Mouse (Mus musculus) Patski (cell line): ENCODE results near the gene Gadd45gip1. TPM values are rescaled to one million over a fixed set of nuclear protein-coding genes. Genes with fewer than 3 reads are reported as not detected.

Experiments
- ATAC-seq: fragments of 100-300 bp; one replicate; pipeline ENCODE4 v1.8.0; 2021
- CTCF ChIA-PET: fragments of 350-600 bp; sonication (Branson Sonifier 250); formaldehyde crosslinking; loops from one replicate; lab custom pipeline; 2022; ENCODE audit warnings: inconsistent platforms; lab: Charles Lee
- POLR2A ChIA-PET: fragments of 350-600 bp; sonication (Branson Sonifier 250); formaldehyde crosslinking; loops from one replicate; lab custom pipeline; 2022; ENCODE audit warnings: antibody characterized with exemption, inconsistent platforms; lab: Charles Lee
- DNase-seq: peaks from one replicate; pipeline ENCODE4 v3.0.0-alpha.2; 2011; ENCODE audit warnings: low read depth, low spot score
- H3K27me3 ChIP-seq: fragments of 371-371 bp; one replicate; pipeline ENCODE4 v1.5.1; 2021
- CTCF ChIP-seq: fragments of 100-300 bp; IDR thresholded peaks from one replicate; pipeline ENCODE4 v1.5.1; 2021
- in situ Hi-C: fragments of 300-500 bp; cut with MboI; formaldehyde crosslinking; loops from 3 replicates; pipeline ENCODE4 v1.11.1; 2018; ENCODE audit warnings: low pct_unique_long_range_greater_than_20kb, mixed read lengths
- polyA plus RNA-seq: library from polyadenylated mRNA; unstranded; gene quantifications from one replicate; pipeline ENCODE4 v1.2.3, GENCODE M21; 2021

Gadd45gip1 gene
- polyA plus RNA-seq, 1 experiment from 2014 or later = 31.8 TPM

DNA sequence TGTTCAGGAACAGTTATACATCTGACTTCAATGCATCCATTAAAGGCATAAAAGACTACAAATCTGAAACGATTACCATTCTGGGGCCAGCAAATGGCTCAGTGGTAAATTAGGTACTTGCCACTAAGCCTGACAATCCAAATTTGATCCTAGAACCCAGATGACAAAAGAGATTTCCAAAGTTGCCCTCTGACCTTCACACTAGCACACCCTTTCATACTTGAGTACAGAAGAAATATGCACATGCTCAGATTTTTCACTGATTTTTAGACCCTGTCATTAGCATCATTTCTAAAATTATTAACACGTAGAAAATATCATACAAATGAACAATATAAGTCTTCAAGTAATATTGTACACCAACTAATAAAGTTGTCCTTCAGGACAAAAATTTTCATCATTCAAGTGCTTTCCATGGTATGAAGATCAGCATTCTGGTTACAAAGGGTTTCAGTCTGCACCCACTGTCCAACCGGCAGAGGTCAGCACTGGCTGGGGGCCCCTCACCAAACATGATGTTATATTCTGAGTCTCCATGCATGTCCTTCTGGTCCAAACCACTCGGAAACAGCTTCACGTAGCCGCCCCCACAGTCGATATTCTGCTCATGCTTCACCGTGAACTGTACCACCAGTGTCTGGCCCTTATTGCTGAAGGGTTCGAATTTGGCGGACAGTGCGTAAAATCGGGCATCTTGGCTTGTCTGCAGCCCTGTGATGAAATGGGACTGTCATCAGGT is 14.2 kb downstream of the Gadd45gip1 start:
- POLR2A ChIA-PET = interaction anchor here (0.6 to 3.1 kb wide), 9 partner anchors 8 to 829 kb away, joined by 3 to 14 read pairs (median 4); partner anchors contain the start of genes Farsa and Klf1
- CTCF ChIA-PET = interaction anchor here (1.4 kb wide), 1 partner anchor 48 kb away, joined by 3 read pairs; no protein-coding TSS in a partner anchor
- ATAC-seq (no peak), DNase-seq (no peak)
- in situ Hi-C loops = no loop called here
- no peaks in the 10 kb centered on the region for H3K27me3 ChIP-seq
- no peak for TF ChIP-seq CTCF

DNA sequence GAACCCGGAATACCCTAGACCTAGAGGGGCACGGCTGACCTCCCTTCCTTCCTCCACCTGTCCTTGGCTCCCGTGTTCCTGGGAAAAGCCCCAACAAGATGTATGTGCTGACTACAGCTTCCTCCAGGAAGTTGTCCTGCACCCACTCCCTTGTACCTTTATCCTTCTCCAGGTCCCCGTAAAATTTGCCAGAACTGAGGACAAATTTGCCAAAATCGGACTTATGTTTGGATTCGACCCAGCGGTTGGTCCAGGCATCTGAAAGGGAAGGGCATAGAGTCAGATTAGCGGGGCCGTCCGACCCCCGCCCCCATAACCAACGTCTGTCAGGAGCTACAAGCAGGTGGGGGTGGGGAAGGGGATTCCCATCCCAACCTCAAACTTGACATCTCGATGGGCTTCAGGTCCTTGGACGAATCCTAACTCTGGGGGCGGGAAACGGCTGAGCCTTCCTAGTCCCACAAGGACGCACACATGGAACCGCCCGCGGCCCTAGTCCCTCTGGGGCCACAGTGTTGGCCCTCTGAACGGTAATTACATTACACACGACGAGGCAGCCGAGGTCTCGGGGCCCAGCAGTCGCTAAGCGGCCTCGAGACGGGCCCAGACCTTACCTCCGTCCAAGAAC is 14.9 kb downstream of the Gadd45gip1 start:
- POLR2A ChIA-PET = interaction anchor here (0.6 to 3.1 kb wide), 9 partner anchors 9 to 830 kb away, joined by 3 to 14 read pairs (median 4); partner anchors contain the start of genes Farsa and Klf1
- DNase-seq = no peak
- ATAC-seq = no peak
- TF ChIP-seq CTCF = no peak
- in situ Hi-C loops = no loop called here
- CTCF ChIA-PET = interaction anchor here (1.4 to 2.6 kb wide), 2 partner anchors 47 to 57 kb away, joined by 3 to 9 read pairs; no protein-coding TSS in a partner anchor
- H3K27me3 ChIP-seq = no peaks in the 10 kb centered on the region

DNA sequence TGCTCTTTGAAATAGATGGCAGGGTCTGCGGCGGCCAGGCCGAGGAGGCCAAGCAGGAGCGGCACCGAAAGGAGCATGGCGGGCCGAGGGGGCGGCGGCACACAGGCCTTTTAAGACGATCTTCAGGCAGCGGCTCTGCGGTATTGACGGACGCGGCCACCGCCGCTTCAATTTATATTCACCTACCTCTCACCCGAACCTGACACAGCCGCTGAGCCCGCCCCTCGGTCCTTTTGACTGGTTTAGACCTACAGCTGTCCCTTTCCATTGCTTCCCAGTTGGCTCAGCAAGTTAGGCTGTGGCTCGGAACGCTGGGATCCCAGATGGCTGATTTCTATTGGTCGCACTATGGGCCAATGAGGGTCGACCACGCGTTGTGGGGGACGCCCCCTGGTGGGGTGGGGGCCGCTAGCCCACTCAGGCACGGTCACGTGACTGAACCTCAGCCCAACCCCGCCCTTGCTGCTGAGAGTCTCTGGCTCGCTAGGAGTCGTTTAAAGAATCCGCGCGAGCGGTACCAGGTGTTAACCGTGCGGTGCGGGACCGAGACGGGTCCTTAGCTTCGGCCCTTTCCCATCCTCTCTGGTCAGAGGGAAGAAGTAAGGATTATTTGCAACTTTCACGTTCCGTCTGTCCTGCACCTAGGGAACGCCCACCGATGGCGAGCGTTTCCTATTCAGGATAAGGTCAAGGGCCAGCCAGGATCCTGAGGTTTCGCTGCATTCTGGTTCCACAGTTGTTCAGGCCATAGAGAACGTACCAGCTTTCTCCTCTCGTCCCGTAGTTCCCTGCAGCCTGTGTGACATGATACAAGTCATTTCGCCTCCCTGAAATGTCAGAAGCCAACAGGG is 15.6 kb downstream of the Gadd45gip1 start, which contains the start of gene Calr:
Calr (minus strand) TSS at position 213 of the 851 bp plus-strand sequence.
- ChIA-PET POLR2A (interaction anchor here (0.6 to 3.1 kb wide), 8 partner anchors 9 to 156 kb away, joined by 3 to 14 read pairs (median 4); partner anchors contain the start of genes Farsa and Klf1), CTCF (interaction anchor here (1.0 to 2.6 kb wide), 6 partner anchors 9 to 56 kb away, joined by 3 to 9 read pairs (median 4); partner anchors contain the start of gene Farsa)
- ATAC-seq = peak; percentile 97
- H3K27me3 ChIP-seq = no peaks in the 10 kb centered on the region
- TF ChIP-seq CTCF = no peak
- in situ Hi-C loops = no loop called here
- peak; percentile 98 for DNase-seq

DNA sequence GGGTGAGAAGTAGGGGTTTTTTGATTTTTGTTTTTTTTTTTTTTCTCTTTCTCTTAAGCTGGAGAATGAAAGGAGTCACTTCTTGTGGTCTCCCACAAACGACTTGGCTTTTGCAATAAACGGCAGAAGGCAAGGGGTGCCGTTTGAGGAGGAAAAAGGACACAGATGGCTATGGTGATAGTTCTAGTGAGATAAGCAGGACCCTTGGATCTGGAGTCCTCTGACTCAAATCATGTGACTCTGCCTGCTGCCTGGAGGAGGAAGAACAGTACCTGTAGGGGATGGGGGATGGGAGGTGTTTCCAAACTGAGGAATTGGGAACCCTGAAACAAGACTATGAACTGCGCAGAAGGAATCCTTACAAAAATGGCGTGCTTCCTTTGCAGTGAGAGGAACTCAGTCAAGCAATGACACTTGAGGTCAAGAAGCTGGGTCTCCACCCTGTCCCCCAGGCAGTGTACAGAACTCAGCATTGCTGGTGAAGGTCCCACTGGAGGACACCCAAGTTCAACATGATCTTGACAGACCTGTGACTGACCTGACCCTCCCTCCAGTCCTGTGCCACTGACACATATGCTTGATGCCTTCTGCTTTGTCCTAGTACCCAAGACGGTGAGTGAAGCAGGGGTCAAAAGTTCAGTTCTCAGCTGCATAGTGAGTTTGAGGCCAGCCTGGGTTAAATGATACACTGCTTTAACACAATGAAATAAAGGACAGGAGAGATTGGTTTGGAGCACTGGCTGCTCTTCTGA is 16.5 kb downstream of the Gadd45gip1 start:
- ChIA-PET POLR2A (interaction anchor here (0.6 to 2.0 kb wide), 6 partner anchors 9 to 78 kb away, joined by 3 to 11 read pairs (median 4); partner anchors contain the start of genes Farsa and Gcdh), CTCF (interaction anchor here (0.7 to 2.6 kb wide), 8 partner anchors 8 to 150 kb away, joined by 3 to 9 read pairs (median 4); partner anchors contain the start of gene Farsa)
- no peaks in the 10 kb centered on the region for H3K27me3 ChIP-seq
- DNase-seq (no peak), ATAC-seq (no peak)
- in situ Hi-C loops = no loop called here
- TF ChIP-seq CTCF = no peak

DNA sequence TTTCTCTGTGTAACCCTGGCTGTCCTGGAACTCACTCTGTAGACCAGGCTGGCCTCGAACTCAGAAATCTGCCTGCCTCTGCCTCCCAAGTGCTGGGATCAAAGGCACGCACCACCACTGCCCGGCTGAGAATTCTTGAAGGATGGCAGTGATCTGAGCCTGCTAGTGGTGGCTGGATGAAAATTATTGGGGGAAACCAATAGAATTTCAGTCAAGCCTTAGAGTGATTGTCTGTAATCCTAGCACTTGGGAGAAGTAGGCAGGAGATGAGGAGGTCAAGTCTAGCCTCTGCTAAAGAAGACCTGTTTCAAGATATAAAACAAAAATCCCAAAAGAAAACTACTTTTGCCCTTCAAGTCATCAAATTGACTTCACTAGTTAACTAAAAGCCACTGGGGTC is 25.1 kb downstream of the Gadd45gip1 start:
- POLR2A ChIA-PET = interaction anchor here (1.4 to 2.0 kb wide), 2 partner anchors 9 to 10 kb away, joined by 6 to 11 read pairs; partner anchors contain the start of gene Calr
- in situ Hi-C loops = no loop called here
- no peak for TF ChIP-seq CTCF
- DNase-seq (no peak), ATAC-seq (no peak)
- CTCF ChIA-PET = interaction anchor here (1.2 to 1.5 kb wide), 2 partner anchors 9 to 15 kb away, joined by 3 to 4 read pairs; no protein-coding TSS in a partner anchor
- H3K27me3 ChIP-seq = no peaks in the 10 kb centered on the region

DNA sequence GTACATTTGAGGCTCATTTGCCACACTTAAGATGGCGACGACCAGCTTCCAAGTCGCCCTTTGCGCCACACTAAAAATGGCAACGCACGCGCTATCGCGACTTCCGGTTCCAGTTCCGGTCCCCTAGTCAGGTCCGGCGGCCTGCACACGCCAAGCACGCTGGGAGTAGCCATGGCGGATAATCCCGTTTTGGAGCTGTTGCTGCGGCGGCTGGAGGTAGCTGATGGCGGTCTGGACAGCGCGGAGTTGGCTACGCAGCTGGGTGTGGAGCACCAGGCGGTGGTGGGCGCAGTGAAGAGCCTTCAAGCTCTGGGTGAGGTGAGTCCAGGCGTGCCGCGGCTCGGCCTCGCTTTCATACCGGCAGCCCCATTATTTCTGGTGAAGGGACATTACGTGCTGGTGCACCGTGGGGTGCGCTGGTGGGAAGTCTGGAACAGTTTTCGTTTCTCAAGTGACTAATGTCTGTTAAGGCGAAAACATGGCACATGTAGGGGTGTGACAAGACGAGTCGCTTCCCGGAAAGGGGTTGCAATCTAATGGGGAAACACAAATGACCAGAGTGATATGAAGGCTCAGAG is 25.6 kb downstream of the Gadd45gip1 start, which contains the start of gene Farsa:
Farsa (plus strand) TSS at position 126 of the 578 bp plus-strand sequence.
- in situ Hi-C loops = no loop called here
- no peaks in the 10 kb centered on the region for H3K27me3 ChIP-seq
- peak; percentile 64 for DNase-seq
- POLR2A ChIA-PET = interaction anchor here (1.4 to 2.0 kb wide), 3 partner anchors 9 to 11 kb away, joined by 6 to 11 read pairs (median 6); partner anchors contain the start of gene Calr
- CTCF ChIA-PET = interaction anchor here (0.7 to 1.5 kb wide), 4 partner anchors 10 to 46 kb away, joined by 3 read pairs; no protein-coding TSS in a partner anchor
- TF ChIP-seq CTCF = no peak
- ATAC-seq = peak; percentile 78

DNA sequence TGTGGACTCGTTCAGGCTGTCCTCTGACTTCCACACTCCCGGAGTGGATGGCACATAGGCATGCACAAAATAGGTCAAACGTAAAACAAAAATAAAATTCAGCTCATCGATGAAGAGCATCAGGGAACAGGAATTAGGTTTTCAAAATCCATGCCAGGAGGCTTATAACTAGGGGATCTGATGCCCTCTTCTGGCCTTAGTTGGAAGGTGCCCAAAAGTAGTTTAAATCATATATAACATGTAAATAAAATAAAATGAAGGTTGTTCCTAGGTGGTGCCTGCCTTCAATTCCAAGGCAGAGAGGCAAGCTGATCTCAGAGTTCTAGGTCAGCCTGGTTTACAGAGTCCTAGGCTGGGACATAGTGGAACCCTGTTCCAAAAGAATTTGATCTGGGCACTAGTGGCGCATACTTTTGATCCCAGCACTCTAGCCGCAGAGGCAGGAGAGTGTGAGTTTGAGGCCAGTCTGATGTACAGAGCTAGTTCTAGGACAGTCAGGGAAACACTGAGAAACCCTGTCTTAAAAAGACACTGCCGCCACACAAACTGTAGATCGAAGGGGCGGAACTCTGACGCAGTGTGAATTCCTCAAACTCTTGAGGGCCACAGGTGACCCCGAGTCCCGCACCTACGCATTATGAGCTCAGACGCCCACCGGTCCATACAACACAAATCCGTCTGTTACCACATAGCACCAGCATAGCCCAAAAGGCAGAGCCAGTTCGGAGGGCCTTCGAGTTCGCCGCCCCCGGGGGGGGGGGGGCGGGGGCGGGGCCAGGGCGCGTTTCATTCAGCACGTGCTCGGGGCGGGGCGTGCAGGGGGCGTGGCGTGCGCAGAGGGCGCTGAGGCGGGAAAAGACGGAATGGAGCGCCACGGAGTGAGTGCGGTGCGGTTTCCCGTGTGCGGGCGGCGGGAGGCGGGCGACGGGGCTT is 40.3 kb downstream of the Gadd45gip1 start, which contains the start of gene Syce2:
Syce2 (plus strand) TSS at position 736 of the 933 bp plus-strand sequence.
- no peak for TF ChIP-seq CTCF
- in situ Hi-C loops = no loop called here
- no peak for DNase-seq
- POLR2A ChIA-PET = no interaction called here
- CTCF ChIA-PET = interaction anchor here (0.8 to 1.7 kb wide), 5 partner anchors 11 to 32 kb away, joined by 3 to 7 read pairs (median 4); partner anchors contain the start of gene Calr
- H3K27me3 ChIP-seq = no peaks in the 10 kb centered on the region
- ATAC-seq = peak; percentile 10
